Mouse (Mus musculus) heart, adult 2 months (tissue): Measurements from ENCODE around the gene Osr1.

Experiments
- CTCF ChIP-seq: fragments of 200-600 bp; IDR thresholded peaks from 2 replicates; pipeline ENCODE4 v1.8.1; 2022; ENCODE audit warnings: antibody characterized with exemption, mild to moderate bottlenecking, moderate library complexity
- POLR2A ChIP-seq: fragments of 200-500 bp; IDR thresholded peaks from 2 replicates; pipeline ENCODE4 v1.6.1; 2011; ENCODE audit warnings: mild to moderate bottlenecking, low read depth, low read length, control low read depth; ENCODE audit not compliant: insufficient read depth

GRCm38 (mm10) chr12:9585085-9585453, 15.2 kb downstream of the Osr1 start:
- TF ChIP-seq CTCF (no peak), POLR2A (no peak)
